Mouse (Mus musculus): ENCODE measurements around the gene Pus1.

DNA sequence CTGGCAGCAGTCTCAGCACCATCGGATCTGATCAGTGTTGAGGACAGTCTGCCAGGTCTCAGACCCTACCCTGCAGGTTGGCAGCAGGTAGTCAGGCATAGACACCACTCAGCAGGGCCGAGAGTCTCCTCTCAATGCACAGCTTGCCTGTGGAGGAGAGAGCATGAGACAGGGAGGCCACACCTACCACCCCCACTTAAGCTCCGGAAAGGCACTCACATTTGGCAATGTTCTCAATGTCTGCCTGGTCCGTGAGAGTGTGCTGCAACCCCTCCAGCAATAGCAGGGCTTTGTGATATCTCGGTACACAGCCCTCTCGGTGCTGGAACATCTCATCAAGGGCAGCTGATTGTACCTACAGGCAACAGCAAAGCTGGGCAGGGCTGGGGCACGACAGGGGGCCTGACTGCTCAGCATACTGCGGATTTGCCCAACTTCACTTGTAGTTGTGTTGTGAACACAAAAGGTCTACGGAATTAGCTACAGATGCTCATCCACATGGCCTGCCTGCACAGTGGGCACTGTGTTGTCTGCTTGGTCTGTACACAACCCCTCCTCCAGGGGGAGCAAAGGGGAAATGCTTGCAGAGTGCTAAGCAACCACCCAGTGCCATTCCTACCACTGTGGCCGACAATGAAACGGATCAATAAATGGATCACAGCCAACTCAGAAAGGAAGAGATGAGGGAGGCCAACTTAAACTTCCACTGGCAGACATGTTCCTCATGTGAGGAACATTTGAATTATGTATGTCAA, 5.8 kb upstream of the Pus1 start:
- TF ChIP-seq POLR2A (IDR thresholded peaks at IDR 0.05; ENCODE audit: control insufficient read depth, low read depth, low read length) = no peak
- TF ChIP-seq CTCF (IDR thresholded peaks at IDR 0.05; ENCODE audit: control insufficient read depth, insufficient read depth, insufficient replicate concordance, low read depth, low read length) = no peak; the same call in 1 of the 2 replicates
